Mouse (Mus musculus) right cerebral cortex, postnatal 25 days (tissue): ENCODE measurements around the gene 1700122O11Rik.

ENCODE experiments used
- DNase-seq: peaks from one replicate; pipeline ENCODE4 v3.0.0; 2022

1700122O11Rik gene

GRCm38 (mm10) chr17:48027019-48027418 lies 11.1 kb downstream of the 1700122O11Rik start:
- no peak for DNase-seq

- no peak for DNase-seq
These were observed 14.0 kb downstream of the 1700122O11Rik start for GRCm38 (mm10) chr17:48024045-48024444.

GRCm38 (mm10) chr17:48019585-48019984 lies 18.5 kb downstream of the 1700122O11Rik start:
- no peak for DNase-seq

GRCm38 (mm10) chr17:48016566-48016965 lies 21.5 kb downstream of the 1700122O11Rik start:
- DNase-seq: no peak

- no peak for DNase-seq
These were observed 25.5 kb downstream of the 1700122O11Rik start for GRCm38 (mm10) chr17:48012561-48012960.

GRCm38 (mm10) chr17:48011105-48011504 lies 27.0 kb downstream of the 1700122O11Rik start:
- no peak for DNase-seq

- DNase-seq: no peak
These were observed 27.8 kb downstream of the 1700122O11Rik start for GRCm38 (mm10) chr17:48010283-48010682.

GRCm38 (mm10) chr17:48005816-48006215 lies 32.3 kb downstream of the 1700122O11Rik start:
- DNase-seq: no peak

DNA sequence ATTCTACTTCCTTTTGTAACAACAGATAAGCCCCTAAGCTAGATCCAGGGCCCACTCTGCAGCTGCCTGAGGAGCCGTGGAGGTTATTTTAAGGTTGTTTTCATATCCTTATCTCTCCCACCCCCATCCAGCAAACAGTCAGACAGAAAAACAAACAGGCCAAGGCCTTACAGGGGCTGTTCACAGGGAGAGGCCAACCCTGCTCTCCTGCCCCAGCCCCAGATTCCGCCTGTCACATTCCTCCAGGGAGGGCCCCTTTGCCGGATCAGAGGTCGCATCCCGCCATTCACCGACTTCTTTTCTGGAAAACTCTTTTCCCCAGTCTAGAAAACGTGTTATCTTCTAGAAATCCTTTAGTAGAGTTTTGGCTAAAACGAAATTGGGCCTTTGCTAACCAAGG lies 33.0 kb downstream of the 1700122O11Rik start:
- DNase-seq: no peak

- no peak for DNase-seq
These were observed 33.5 kb downstream of the 1700122O11Rik start for GRCm38 (mm10) chr17:48004619-48005018.

DNA sequence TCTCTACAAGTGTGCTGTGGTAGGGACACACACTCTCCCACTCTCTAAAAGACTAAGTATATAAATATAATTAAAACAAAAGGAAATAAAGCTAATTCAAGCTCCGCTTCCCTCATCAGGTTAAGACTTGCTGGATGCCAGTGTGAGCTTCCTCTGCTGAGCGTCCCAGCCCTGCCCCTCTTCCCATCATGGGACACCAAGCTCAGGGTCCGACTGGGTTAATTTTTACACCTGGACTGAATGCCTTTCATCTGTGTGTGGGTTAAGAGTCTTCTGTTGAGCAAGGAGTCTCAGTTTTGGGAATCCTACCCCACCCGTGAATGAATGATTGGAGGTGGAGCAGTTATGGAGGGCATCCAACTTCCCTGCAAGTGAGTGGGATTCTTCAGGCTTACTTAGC lies 35.6 kb downstream of the 1700122O11Rik start:
- DNase-seq: no peak

- no peak for DNase-seq
These were observed 36.3 kb downstream of the 1700122O11Rik start for GRCm38 (mm10) chr17:48001586-48002361.

DNA sequence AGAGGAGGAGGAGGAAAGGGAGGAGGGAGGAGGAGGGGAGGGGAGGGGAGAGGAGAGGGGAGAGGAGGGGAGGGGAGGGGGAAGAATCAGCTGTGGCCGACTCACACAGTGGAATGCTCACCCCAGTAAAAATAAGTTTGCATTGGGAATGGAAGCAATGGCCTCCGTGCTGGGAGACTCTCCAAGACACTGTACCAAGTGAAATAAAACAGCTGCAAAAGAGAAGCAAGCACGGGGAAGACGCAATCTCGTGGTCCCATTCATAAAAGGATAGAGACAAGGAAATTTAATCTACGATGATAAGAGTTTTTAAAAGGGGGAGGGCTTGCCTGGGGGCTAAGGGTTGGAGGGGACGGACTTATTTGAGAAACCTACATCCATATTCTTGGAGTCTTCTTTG lies 36.9 kb downstream of the 1700122O11Rik start:
- no peak for DNase-seq

GRCm38 (mm10) chr17:47999812-48000211 lies 38.3 kb downstream of the 1700122O11Rik start:
- no peak for DNase-seq

GRCm38 (mm10) chr17:47999403-47999802 lies 38.7 kb downstream of the 1700122O11Rik start:
- no peak for DNase-seq

DNA sequence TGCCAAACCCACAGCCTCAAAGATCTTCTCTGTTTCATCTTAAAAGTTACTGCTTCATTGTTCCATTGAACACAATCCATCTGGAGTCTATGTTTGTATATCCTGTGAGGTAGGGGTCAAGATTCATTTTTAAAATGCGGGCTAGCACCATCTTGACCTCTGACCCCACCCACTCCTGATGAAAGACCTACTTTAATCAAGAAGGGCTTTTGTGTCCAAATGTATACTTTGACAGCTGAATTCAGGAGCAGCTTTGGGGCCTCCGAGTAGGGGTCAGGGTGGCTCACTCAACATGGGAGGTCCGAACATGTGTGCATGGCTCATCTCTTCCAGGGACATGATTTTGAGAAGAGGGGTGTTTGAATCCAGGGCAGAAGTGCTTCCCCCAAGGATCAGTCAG lies 40.3 kb downstream of the 1700122O11Rik start:
- no peak for DNase-seq

GRCm38 (mm10) chr17:47990392-47991123 lies 47.5 kb downstream of the 1700122O11Rik start:
- DNase-seq: no peak

- DNase-seq: no peak
These were observed 48.1 kb downstream of the 1700122O11Rik start for GRCm38 (mm10) chr17:47989951-47990378.

DNA sequence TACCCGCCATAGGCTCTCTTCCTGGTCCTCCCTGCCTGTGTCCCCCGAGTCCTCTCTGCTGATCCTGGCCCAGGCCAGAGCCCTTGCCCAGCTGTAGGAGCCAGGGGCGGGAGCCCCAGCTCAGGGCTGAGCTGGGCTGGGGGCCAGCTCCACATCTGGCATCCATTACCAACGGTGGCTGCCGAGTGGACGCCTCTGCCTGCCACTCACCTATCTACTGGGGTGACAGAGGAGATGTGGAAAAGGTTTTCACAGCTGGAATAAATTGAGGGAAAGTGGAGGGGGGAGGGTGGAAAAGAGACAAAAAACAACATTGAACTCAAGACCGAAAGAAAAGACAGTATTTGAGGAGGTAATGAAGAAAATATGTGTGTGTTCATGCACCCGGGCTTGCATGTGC lies 49.3 kb downstream of the 1700122O11Rik start:
- no peak for DNase-seq

DNA sequence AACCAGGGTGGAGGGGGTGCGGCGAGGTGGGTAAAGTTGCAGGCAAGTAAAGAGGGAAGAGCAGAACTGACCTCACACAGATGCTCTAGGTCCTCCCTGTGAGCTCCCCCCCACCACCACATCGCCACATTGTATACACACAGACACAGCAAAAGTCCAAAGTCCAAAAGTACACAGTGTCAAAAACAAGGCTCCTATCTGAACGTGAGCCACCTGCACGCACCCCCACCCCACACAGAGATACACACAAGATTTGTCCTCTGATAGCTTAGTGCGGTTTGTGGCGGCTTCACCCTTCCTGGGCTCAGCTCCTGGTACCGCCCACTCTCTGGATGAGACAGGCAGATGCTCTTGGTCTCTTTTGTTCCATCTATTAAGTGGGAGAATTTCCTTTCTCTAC lies 50.0 kb downstream of the 1700122O11Rik start:
- DNase-seq: no peak
